Mouse (Mus musculus): Measurements from ENCODE around the gene Hic2.

The Hic2 gene

GRCm38 (mm10) chr16:17276164-17277151, 43.1 kb downstream of the Hic2 start:
- peak; percentile 89 to 90 for DNase-seq

- DNase-seq = peak; percentile 27 to 33
Measured at GRCm38 (mm10) chr16:17277342-17278211, 44.2 kb downstream of the Hic2 start.

GRCm38 (mm10) chr16:17280471-17280870, 47.1 kb downstream of the Hic2 start:
- DNase-seq = no peak

GRCm38 (mm10) chr16:17283151-17283550, 49.8 kb downstream of the Hic2 start:
- DNase-seq = peak; percentile 21 to 29

- no peak for DNase-seq
Measured at GRCm38 (mm10) chr16:17287103-17287502, 53.7 kb downstream of the Hic2 start.

- DNase-seq = no peak
Measured at GRCm38 (mm10) chr16:17291016-17291415, 57.6 kb downstream of the Hic2 start.

- DNase-seq = peak; percentile 76 to 78
Measured at GRCm38 (mm10) chr16:17292751-17293150, 59.4 kb downstream of the Hic2 start.

- DNase-seq = no peak
Measured at GRCm38 (mm10) chr16:17300818-17301217, 67.4 kb downstream of the Hic2 start.

- DNase-seq = no peak
Measured at GRCm38 (mm10) chr16:17303521-17304245, 70.3 kb downstream of the Hic2 start.

GRCm38 (mm10) chr16:17307461-17307860, 74.1 kb downstream of the Hic2 start:
- DNase-seq = no peak

- DNase-seq = no peak
Measured at GRCm38 (mm10) chr16:17309036-17309435, 75.7 kb downstream of the Hic2 start.

- no peak for DNase-seq
Measured at GRCm38 (mm10) chr16:17312531-17312930, 79.2 kb downstream of the Hic2 start.

Measured in cerebellum, postnatal 36 days (tissue).